Mouse (Mus musculus) ES-E14 (cell line): ENCODE data around the gene Uimc1.

Experiments
- CHD2 ChIP-seq: IDR thresholded peaks from 2 replicates; pipeline ENCODE4 v1.6.1; 2014; ENCODE audit warnings: mild to moderate bottlenecking, low read depth, low read length, inconsistent platforms
- MAFK ChIP-seq: IDR thresholded peaks from 2 replicates; pipeline ENCODE4 v1.6.1; 2014; ENCODE audit warnings: mild to moderate bottlenecking, low read depth, low read length, inconsistent platforms; ENCODE audit not compliant: insufficient read depth
- ZC3H11A ChIP-seq: IDR thresholded peaks from 2 replicates; pipeline ENCODE4 v1.6.1; 2012; ENCODE audit warnings: low read depth, mild to moderate bottlenecking, inconsistent platforms, low read length, borderline replicate concordance
- ZNF384 ChIP-seq: IDR thresholded peaks from 2 replicates; pipeline ENCODE4 v1.6.1; 2012; ENCODE audit warnings: low read depth, low read length, inconsistent platforms

DNA sequence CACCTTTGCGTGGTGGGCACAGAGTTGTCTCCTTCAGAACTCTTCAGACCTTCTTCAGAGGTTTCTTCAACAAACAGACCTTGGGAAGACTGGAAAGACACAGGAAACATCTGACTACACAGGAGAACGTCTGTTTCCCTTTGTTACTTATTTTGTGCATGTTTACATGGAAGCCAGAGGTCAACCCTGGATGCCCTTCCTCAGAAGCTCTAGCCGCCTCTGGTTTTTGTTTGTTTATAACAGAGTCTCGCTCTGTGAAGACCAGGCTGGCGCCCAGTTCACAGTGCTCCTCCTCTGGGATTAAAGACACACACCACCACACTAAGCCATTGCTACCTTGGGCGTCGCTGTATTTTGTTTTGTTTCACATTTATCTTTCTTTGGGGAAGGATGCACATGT, 30.4 kb downstream of the Uimc1 start:
- TF ChIP-seq MAFK (no peak), ZC3H11A (no peak), CHD2 (no peak), ZNF384 (no peak)
